Mouse (Mus musculus) liver, embryonic 14.5 days (tissue): ENCODE results near the gene Mettl2.

ENCODE experiments used
- CTCF ChIP-seq: IDR thresholded peaks from 2 replicates; pipeline ENCODE4 v1.5.1; 2016; ENCODE audit warnings: antibody characterized with exemption, low read depth, control low read depth
- EP300 ChIP-seq: IDR thresholded peaks from 2 replicates; pipeline ENCODE4 v1.6.1; 2016; ENCODE audit warnings: antibody characterized with exemption, low read depth

DNA sequence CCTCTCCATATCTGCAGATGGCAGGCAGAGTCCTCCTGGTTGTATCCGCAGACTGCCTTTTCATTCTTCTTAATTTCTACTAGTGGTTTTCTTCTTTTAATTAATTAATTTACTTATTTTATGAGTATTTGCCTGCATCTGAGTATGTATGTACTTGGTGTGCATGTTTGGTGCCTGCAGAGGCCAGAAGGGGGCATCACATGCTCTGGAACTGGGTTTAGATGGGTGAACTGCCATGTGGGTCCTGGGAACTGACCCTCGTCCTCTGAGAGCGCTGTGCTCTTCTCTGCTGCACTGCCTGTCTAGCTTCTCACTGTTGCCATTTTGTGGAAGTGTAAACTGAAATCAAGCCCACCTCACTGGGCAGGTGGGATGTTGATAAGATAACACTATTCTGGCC lies 58.5 kb downstream of the Mettl2 start:
- TF ChIP-seq CTCF (peak; percentile 49), EP300 (no peak)
